Mouse (Mus musculus) liver, embryonic 14.5 days (tissue): ENCODE results near the gene Tpo. TPM values are rescaled to one million over a fixed set of nuclear protein-coding genes. Genes with fewer than 3 reads are reported as not detected.

Experiments
- ATAC-seq: fragments of 200-750 bp; cut with Nextera tagmentation; 2 replicates; pipeline ENCODE4 v1.8.0; 2017; ENCODE audit warnings: moderate number of reproducible peaks, mild to moderate bottlenecking, moderate library complexity; ENCODE audit not compliant: insufficient read depth
- DNase-seq, 3 experiments: peaks; one replicate each; pipeline ENCODE4 v3.0.0-alpha.2; 2012 to 2013; ENCODE audit warnings: low read depth in 3 of 3, low spot score in 3 of 3
- H3K27ac ChIP-seq: fragments of 300-500 bp; sonication (generic); 2 replicates; pipeline ENCODE4 v1.5.1; 2014; ENCODE audit warnings: moderate library complexity, mild to moderate bottlenecking, control low read depth, inconsistent platforms
- H3K27me3 ChIP-seq: fragments of 300-500 bp; sonication (generic); 2 replicates; pipeline ENCODE4 v1.6.1; 2014; ENCODE audit warnings: mild to moderate bottlenecking, low read length, moderate library complexity; ENCODE audit not compliant: control insufficient read depth, insufficient read depth
- H3K36me3 ChIP-seq: fragments of 300-500 bp; sonication (generic); replicated peaks from 2 replicates; pipeline ENCODE4 v1.6.1; 2014; ENCODE audit warnings: low read depth; ENCODE audit not compliant: control insufficient read depth, insufficient read depth
- H3K4me1 ChIP-seq, 2 experiments: fragments of 200-500 bp in 1 of 2; fragments of 300-500 bp in 1 of 2; sonication (generic) in 1 of 2; replicated peaks; 2 replicates each; pipeline ENCODE4 v1.6.1; 2012 to 2014; ENCODE audit warnings: antibody characterized with exemption in 1 of 2, inconsistent platforms in 1 of 2, low read length in 1 of 2; ENCODE audit not compliant: control insufficient read depth in 2 of 2, insufficient read depth in 2 of 2
- H3K4me2 ChIP-seq: fragments of 300-500 bp; sonication (generic); 2 replicates; pipeline ENCODE4 v1.6.1; 2014; ENCODE audit warnings: low read depth, mild to moderate bottlenecking, control low read depth, moderate library complexity
- H3K4me3 ChIP-seq, 2 experiments: fragments of 200-500 bp in 1 of 2; fragments of 300-500 bp in 1 of 2; sonication (generic) in 1 of 2; 2 replicates each; pipeline ENCODE4 v1.5.1; 2012 to 2014; ENCODE audit warnings: low read depth in 2 of 2, low read length in 2 of 2, mild to moderate bottlenecking in 2 of 2, control low read depth in 1 of 2, inconsistent platforms in 1 of 2, moderate library complexity in 1 of 2; ENCODE audit not compliant: insufficient read depth in 1 of 2
- H3K9ac ChIP-seq: fragments of 300-500 bp; sonication (generic); replicated peaks from 2 replicates; pipeline ENCODE4 v1.6.1; 2014; ENCODE audit warnings: mild to moderate bottlenecking, control low read depth, moderate library complexity
- H3K9me3 ChIP-seq: fragments of 300-500 bp; sonication (generic); 2 replicates; pipeline ENCODE4 v1.6.1; 2016; ENCODE audit warnings: low read length, mixed read lengths; ENCODE audit not compliant: control insufficient read depth
- CTCF ChIP-seq: IDR thresholded peaks from 2 replicates; pipeline ENCODE4 v1.5.1; 2016; ENCODE audit warnings: antibody characterized with exemption, low read depth, control low read depth
- EP300 ChIP-seq: IDR thresholded peaks from 2 replicates; pipeline ENCODE4 v1.6.1; 2016; ENCODE audit warnings: antibody characterized with exemption, low read depth
- WGBS: fragments of 180-500 bp; shearing (Covaris S2); extraction: QIAGEN DNeasy Blood & Tissue Kit; methylation state at CpG from one replicate; pipeline ENCODE4 v1.1.7; 2014; ENCODE audit not compliant: insufficient replicate concordance; 5-methylcytosine and 5-hydroxymethylcytosine counted together
- polyA plus RNA-seq, 2 experiments: library from polyadenylated mRNA; depleted of rRNA in 1 of 2; stranded (reverse) in 1 of 2; unstranded in 1 of 2; fragments of >200 nt; fragmentation: Nextera tagmentation in 1 of 2; extraction: Ambion mirVana in 1 of 2; gene quantifications; 2 replicates each; pipeline versions ENCODE4 v1.2.1 to v1.2.3; 2012 to 2014

Tpo gene
- polyA plus RNA-seq, 2 experiments = not detected

GRCm38 (mm10) chr12:30049818-30050217, 82.6 kb downstream of the Tpo start:
- WGBS = 57% methylated on average over 9 of the region's 9 CpGs
- no peaks in the 10 kb centered on the region for H3K4me1 ChIP-seq
- no peaks in the 10 kb centered on the region for H3K36me3 ChIP-seq
- no peak overlapping the region for H3K4me3 ChIP-seq
- no peak overlapping the region for H3K9ac ChIP-seq
- TF ChIP-seq EP300 = no peak
- TF ChIP-seq CTCF = no peak
- DNase-seq = no peak
- no peaks in the 10 kb centered on the region for H3K9me3 ChIP-seq
- no peaks in the 10 kb centered on the region for H3K27me3 ChIP-seq
- H3K4me2 ChIP-seq = no peak overlapping the region
- ATAC-seq = no peak
- no peak overlapping the region for H3K27ac ChIP-seq

- Histone ChIP-seq H3K9ac (no peak overlapping the region), H3K9me3 (no peaks in the 10 kb centered on the region), H3K36me3 (no peaks in the 10 kb centered on the region), H3K4me2 (no peak overlapping the region), H3K4me1 (no peaks in the 10 kb centered on the region), H3K27me3 (no peaks in the 10 kb centered on the region), H3K27ac (no peak overlapping the region), H3K4me3 (no peak overlapping the region)
- DNase-seq (no peak), ATAC-seq (no peak)
- no peak for TF ChIP-seq CTCF
- TF ChIP-seq EP300 = no peak
- WGBS = 60% methylated on average over 6 of the region's 6 CpGs
Observed at GRCm38 (mm10) chr12:30048848-30049247, 83.6 kb downstream of the Tpo start.

GRCm38 (mm10) chr12:30040150-30040549, 92.3 kb downstream of the Tpo start:
- DNase-seq = no peak
- TF ChIP-seq CTCF (peak; percentile 64), EP300 (no peak)

DNA sequence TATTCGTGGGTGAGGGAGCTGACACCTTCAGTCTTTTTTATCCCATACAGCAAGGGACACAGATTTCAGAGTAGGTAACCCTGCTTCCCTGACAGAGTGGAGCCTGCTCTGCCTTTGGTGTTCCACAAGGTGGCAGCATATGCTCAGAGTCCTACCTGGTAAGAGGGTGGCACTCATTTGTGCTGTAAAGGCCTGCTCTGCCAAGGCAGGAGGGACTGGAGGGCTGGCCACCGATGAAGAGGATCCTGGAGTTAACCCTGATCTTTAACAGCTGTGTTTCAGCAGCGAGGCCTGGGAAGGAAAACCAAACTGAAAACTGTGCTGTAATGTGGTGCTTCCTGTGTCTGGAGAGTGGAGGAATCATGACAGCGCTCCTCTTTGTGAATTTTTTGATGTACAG, 92.9 kb downstream of the Tpo start:
- no peak for DNase-seq
- no peak for ATAC-seq
- no peak overlapping the region for H3K27ac ChIP-seq
- no peak overlapping the region for H3K9ac ChIP-seq
- H3K9me3 ChIP-seq = no peaks in the 10 kb centered on the region
- no peaks in the 10 kb centered on the region for H3K36me3 ChIP-seq
- H3K27me3 ChIP-seq = no peaks in the 10 kb centered on the region
- TF ChIP-seq EP300 (no peak), CTCF (peak; percentile 64)
- H3K4me1 ChIP-seq = no peaks in the 10 kb centered on the region
- H3K4me3 ChIP-seq = no peak overlapping the region
- 26% methylated on average over 4 of the region's 4 CpGs for WGBS
- no peak overlapping the region for H3K4me2 ChIP-seq

More at GRCm38 (mm10) chr12:30040150-30040549, 92.3 kb downstream of the Tpo start:
- H3K36me3 ChIP-seq = no peaks in the 10 kb centered on the region
- H3K4me1 ChIP-seq = no peaks in the 10 kb centered on the region
- no peak for ATAC-seq
- WGBS = 11% methylated on average over 4 of the region's 4 CpGs
- no peak overlapping the region for H3K9ac ChIP-seq
- H3K27ac ChIP-seq = no peak overlapping the region
- no peaks in the 10 kb centered on the region for H3K27me3 ChIP-seq
- H3K4me2 ChIP-seq = no peak overlapping the region
- H3K9me3 ChIP-seq = no peaks in the 10 kb centered on the region
- no peak overlapping the region for H3K4me3 ChIP-seq

GRCm38 (mm10) chr12:30036569-30037055, 95.8 kb downstream of the Tpo start:
- ATAC-seq (no peak), DNase-seq (no peak)
- H3K9me3 ChIP-seq = no peaks in the 10 kb centered on the region
- H3K36me3 ChIP-seq = no peaks in the 10 kb centered on the region
- WGBS = 61% methylated on average over 4 of the region's 4 CpGs
- TF ChIP-seq CTCF = no peak
- TF ChIP-seq EP300 = no peak
- H3K4me2 ChIP-seq = no peak overlapping the region
- no peak overlapping the region for H3K4me3 ChIP-seq
- H3K4me1 ChIP-seq = no peaks in the 10 kb centered on the region
- no peaks in the 10 kb centered on the region for H3K27me3 ChIP-seq
- no peak overlapping the region for H3K9ac ChIP-seq
- no peak overlapping the region for H3K27ac ChIP-seq
